Mouse (Mus musculus) limb, embryonic 14.5 days (tissue): Measurements from ENCODE around the gene Efcab2. TPM values are rescaled to one million over a fixed set of nuclear protein-coding genes. Genes with fewer than 3 reads are reported as not detected.

ENCODE experiments used
- ATAC-seq: fragments of 200-750 bp; cut with Nextera tagmentation; 2 replicates; pipeline ENCODE4 v1.8.0; 2017; ENCODE audit warnings: low read depth, moderate number of reproducible peaks, moderate TSS enrichment; ENCODE audit not compliant: low FRiP score
- DNase-seq: peaks from one replicate; pipeline ENCODE4 v3.0.0-alpha.2; 2015; ENCODE audit warnings: low spot score
- H3K27ac ChIP-seq: fragments of 300-500 bp; sonication (generic); replicated peaks from 2 replicates; pipeline ENCODE4 v1.5.1; 2014; ENCODE audit warnings: low read depth, mild to moderate bottlenecking, low read length, moderate library complexity, mixed read lengths
- H3K27me3 ChIP-seq: fragments of 300-500 bp; sonication (generic); 2 replicates; pipeline ENCODE4 v1.6.1; 2014; ENCODE audit warnings: low read length, mixed read lengths; ENCODE audit not compliant: control insufficient read depth, insufficient read depth
- H3K36me3 ChIP-seq: fragments of 300-500 bp; sonication (generic); 2 replicates; pipeline ENCODE4 v1.6.1; 2014; ENCODE audit warnings: mild to moderate bottlenecking, low read length, moderate library complexity, mixed read lengths; ENCODE audit not compliant: control insufficient read depth, insufficient read depth
- H3K4me1 ChIP-seq: fragments of 300-500 bp; sonication (generic); 2 replicates; pipeline ENCODE4 v1.6.1; 2014; ENCODE audit warnings: antibody characterized with exemption, low read length, mixed read lengths; ENCODE audit not compliant: control insufficient read depth, insufficient read depth
- H3K4me2 ChIP-seq: fragments of 300-500 bp; sonication (generic); replicated peaks from 2 replicates; pipeline ENCODE4 v1.6.1; 2014; ENCODE audit warnings: low read depth, mild to moderate bottlenecking, low read length, moderate library complexity; ENCODE audit not compliant: severe bottlenecking
- H3K4me3 ChIP-seq: fragments of 300-500 bp; sonication (generic); replicated peaks from 2 replicates; pipeline ENCODE4 v1.5.1; 2014; ENCODE audit warnings: low read length
- H3K9ac ChIP-seq: fragments of 300-500 bp; sonication (generic); 2 replicates; pipeline ENCODE4 v1.6.1; 2014; ENCODE audit warnings: mild to moderate bottlenecking, low read depth, low read length, moderate library complexity; ENCODE audit not compliant: severe bottlenecking
- H3K9me3 ChIP-seq: fragments of 300-500 bp; sonication (generic); 2 replicates; pipeline ENCODE4 v1.6.1; 2016; ENCODE audit warnings: low read length; ENCODE audit not compliant: control insufficient read depth
- POLR2A ChIP-seq: fragments of 200-500 bp; IDR thresholded peaks from 2 replicates; pipeline ENCODE4 v1.8.0; 2012; ENCODE audit warnings: inconsistent platforms, mild to moderate bottlenecking, moderate library complexity, borderline replicate concordance; ENCODE audit not compliant: insufficient read depth, insufficient read length; ENCODE audit errors: extremely low read depth
- WGBS: fragments of 180-500 bp; shearing (Covaris S2); extraction: QIAGEN DNeasy Blood & Tissue Kit; methylation state at CpG from one replicate; pipeline ENCODE4 v1.1.7; 2014; 5-methylcytosine and 5-hydroxymethylcytosine counted together
- polyA plus RNA-seq, 2 experiments: library from polyadenylated mRNA; depleted of rRNA in 1 of 2; stranded (reverse) in 1 of 2; unstranded in 1 of 2; fragments of >200 nt; fragmentation: Nextera tagmentation in 1 of 2; extraction: Ambion mirVana in 1 of 2; gene quantifications; 2 replicates each; pipeline versions ENCODE4 v1.2.1 to v1.2.3; 2012 to 2014

The Efcab2 gene
- polyA plus RNA-seq, 2 experiments: 1.4 to 5.2 TPM

- Histone ChIP-seq H3K27ac (no peak overlapping the region), H3K27me3 (no peaks in the 10 kb centered on the region), H3K4me1 (no peaks in the 10 kb centered on the region), H3K9ac (no peak overlapping the region), H3K36me3 (no peaks in the 10 kb centered on the region), H3K4me3 (no peak overlapping the region), H3K9me3 (no peaks in the 10 kb centered on the region), H3K4me2 (no peak overlapping the region)
- DNase-seq (no peak), ATAC-seq (no peak)
- WGBS: 67% methylated on average over 2 of the region's 2 CpGs
- TF ChIP-seq POLR2A: no peak
Measured at GRCm38 (mm10) chr1:178458029-178458428, 52.1 kb downstream of the Efcab2 start.

- Histone ChIP-seq H3K27me3 (no peaks in the 10 kb centered on the region), H3K9ac (no peak overlapping the region), H3K36me3 (no peaks in the 10 kb centered on the region), H3K27ac (no peak overlapping the region), H3K9me3 (no peaks in the 10 kb centered on the region), H3K4me3 (no peak overlapping the region), H3K4me1 (peaks cover 3% of the 10 kb centered on the region; the same call in 1 of the 2 replicates), H3K4me2 (no peak overlapping the region)
- DNase-seq: peak; percentile 79
- WGBS: 0% methylated on average over 2 of the region's 2 CpGs
- peak; percentile 91 for ATAC-seq
- no peak for TF ChIP-seq POLR2A
Measured at GRCm38 (mm10) chr1:178463712-178464111, 57.8 kb downstream of the Efcab2 start.

GRCm38 (mm10) chr1:178464140-178464539, 58.3 kb downstream of the Efcab2 start:
- ATAC-seq (no peak), DNase-seq (no peak)
- no peaks in the 10 kb centered on the region for H3K27me3 ChIP-seq
- H3K9ac ChIP-seq: no peak overlapping the region
- H3K4me1 ChIP-seq: peaks cover 3% of the 10 kb centered on the region; the same call in 1 of the 2 replicates
- no peak overlapping the region for H3K4me2 ChIP-seq
- TF ChIP-seq POLR2A: no peak
- H3K4me3 ChIP-seq: no peak overlapping the region
- 19% methylated on average over 4 of the region's 4 CpGs for WGBS
- H3K9me3 ChIP-seq: no peaks in the 10 kb centered on the region
- H3K27ac ChIP-seq: no peak overlapping the region
- no peaks in the 10 kb centered on the region for H3K36me3 ChIP-seq

GRCm38 (mm10) chr1:178467594-178467993, 61.7 kb downstream of the Efcab2 start:
- Histone ChIP-seq H3K9ac (no peak overlapping the region), H3K4me3 (no peak overlapping the region), H3K36me3 (no peaks in the 10 kb centered on the region), H3K4me2 (no peak overlapping the region), H3K9me3 (no peaks in the 10 kb centered on the region), H3K4me1 (peaks cover 3% of the 10 kb centered on the region; the same call in 1 of the 2 replicates), H3K27ac (no peak overlapping the region), H3K27me3 (no peaks in the 10 kb centered on the region)
- 72% methylated on average over 6 of the region's 6 CpGs for WGBS
- ATAC-seq (no peak), DNase-seq (no peak)
- no peak for TF ChIP-seq POLR2A

- 3% methylated on average over 2 of the region's 2 CpGs for whole genome bisulfite sequencing
- Histone ChIP-seq H3K4me3 (no peak overlapping the region), H3K9ac (no peak overlapping the region), H3K27me3 (no peaks in the 10 kb centered on the region), H3K27ac (no peak overlapping the region), H3K36me3 (no peaks in the 10 kb centered on the region), H3K4me2 (no peak overlapping the region), H3K9me3 (no peaks in the 10 kb centered on the region), H3K4me1 (peaks cover 3% of the 10 kb centered on the region; the same call in 1 of the 2 replicates)
- no peak for TF ChIP-seq POLR2A
- ATAC-seq: no peak
- peak; percentile 66 for DNase-seq
Measured at GRCm38 (mm10) chr1:178468280-178468679, 62.4 kb downstream of the Efcab2 start.

- Histone ChIP-seq H3K4me1 (no peaks in the 10 kb centered on the region), H3K9me3 (no peaks in the 10 kb centered on the region), H3K9ac (no peak overlapping the region), H3K4me2 (no peak overlapping the region), H3K36me3 (no peaks in the 10 kb centered on the region), H3K4me3 (no peak overlapping the region), H3K27ac (no peak overlapping the region), H3K27me3 (no peaks in the 10 kb centered on the region)
- ATAC-seq (no peak), DNase-seq (no peak)
- no peak for TF ChIP-seq POLR2A
Measured at GRCm38 (mm10) chr1:178483854-178484253, 78.0 kb downstream of the Efcab2 start.
